Mouse (Mus musculus) kidney, adult 9 months (tissue): ENCODE data around the gene Gm17521.
"Not testable (repeated sequence)": the region's sequence is repeated elsewhere in the genome, so short reads cannot be mapped to it uniquely, and the experiment has no call there.

Experiments
- DNase-seq: peaks from one replicate; pipeline ENCODE4 v3.0.0; 2022

Gm17521 gene

GRCm38 (mm10) chrX:123029569-123029968 is at the start of gene Gm17521:
Gene Gm17521 (minus strand): TSS chrX:123029669.
- DNase-seq: not testable (repeated sequence)

DNA sequence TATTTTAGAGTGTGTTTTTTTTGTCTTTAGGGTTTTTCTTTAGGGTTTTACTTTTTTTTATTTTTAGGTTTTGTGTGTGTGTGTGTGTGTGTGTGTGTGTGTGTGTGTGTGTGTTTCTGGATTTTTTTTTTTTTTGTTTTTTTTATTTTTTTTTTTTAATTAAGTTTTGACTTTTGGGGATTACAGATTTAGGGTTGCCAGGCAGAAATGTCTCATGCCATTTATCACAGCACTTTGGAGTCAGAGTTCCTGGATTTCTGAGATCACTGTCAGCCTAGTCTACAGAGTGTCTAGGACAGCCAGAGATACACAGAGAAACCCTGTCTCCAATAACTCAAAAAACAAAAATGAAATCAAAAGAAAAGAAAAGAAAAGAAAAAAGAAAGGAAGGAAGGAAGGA is 14.5 kb upstream of the Gm17521 start:
- DNase-seq: no peak

- DNase-seq: no peak
Observed at GRCm38 (mm10) chrX:123043516-123043915, 14.0 kb upstream of the Gm17521 start.
